Mouse (Mus musculus): ENCODE results near the gene Dst. TPM values are rescaled to one million over a fixed set of nuclear protein-coding genes. Genes with fewer than 3 reads are reported as not detected.

The Dst gene
- polyA plus RNA-seq, 1 experiment from 2014 or later: 3.3 TPM

DNA sequence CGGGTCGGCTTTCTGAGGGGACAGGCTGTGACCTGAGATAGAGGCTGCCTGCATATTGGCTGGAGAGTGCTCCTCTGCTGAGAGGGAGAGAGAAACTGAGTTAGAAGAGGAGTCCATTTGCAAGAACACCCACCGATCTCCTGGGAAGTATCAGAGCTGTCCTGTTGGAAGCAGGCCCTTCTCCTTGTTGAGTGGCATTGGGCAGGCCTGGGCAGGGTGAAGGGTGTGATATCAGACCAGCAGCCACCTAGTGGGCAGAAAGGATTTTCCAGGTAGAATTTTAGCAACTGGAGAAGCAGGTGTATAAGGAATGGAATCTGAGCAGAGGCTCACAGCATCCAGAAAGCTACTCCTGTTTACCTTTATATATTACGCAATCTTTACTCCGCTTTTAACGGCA is 39.8 kb downstream of the Dst start:
- Histone ChIP-seq H3K36me3 (no peaks in the 10 kb centered on the region), H3K27ac (no peak overlapping the region), H3K4me1 (replicated peaks) (peaks cover 7% of the 10 kb centered on the region), H3K4me3 (replicated peaks) (no peak overlapping the region), H3K27me3 (no peaks in the 10 kb centered on the region), H3K4me2 (no peak overlapping the region), H3K9me3 (replicated peaks) (no peaks in the 10 kb centered on the region), H3K9ac (no peak overlapping the region)
- WGBS (ENCODE audit: insufficient replicate concordance): 78% methylated on average over 6 of the region's 6 CpGs
- DNase-seq (no peak), ATAC-seq (ENCODE audit: low read depth) (no peak)

DNA sequence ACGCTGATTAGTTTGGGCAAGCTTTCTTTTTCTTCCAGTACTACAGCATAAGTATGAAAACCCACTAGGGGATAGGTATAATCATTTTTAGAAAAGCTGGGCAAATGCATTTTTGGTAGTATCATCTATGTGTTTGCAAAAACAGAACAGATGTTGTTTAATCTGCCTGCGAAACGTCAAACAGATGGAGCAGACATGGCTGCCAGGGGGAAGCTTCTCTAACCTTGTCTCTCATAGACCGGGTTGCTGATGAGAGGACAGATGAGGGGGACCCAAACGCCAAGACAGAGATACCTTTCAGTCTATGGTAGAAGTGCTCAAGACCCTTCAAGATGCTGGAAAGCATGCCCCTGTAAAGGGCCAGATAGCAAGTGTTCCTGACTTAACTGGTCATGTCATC is 40.5 kb downstream of the Dst start:
- ATAC-seq (ENCODE audit: low read depth): no peak
- H3K9me3 ChIP-seq (replicated peaks): no peaks in the 10 kb centered on the region
- no peaks in the 10 kb centered on the region for H3K27me3 ChIP-seq
- 72% methylated on average over 5 of the region's 5 CpGs for WGBS (ENCODE audit: insufficient replicate concordance)
- H3K4me2 ChIP-seq: no peak overlapping the region
- no peak overlapping the region for H3K27ac ChIP-seq
- H3K4me3 ChIP-seq (replicated peaks): no peak overlapping the region
- peaks cover 7% of the 10 kb centered on the region for H3K4me1 ChIP-seq (replicated peaks)
- H3K9ac ChIP-seq: no peak overlapping the region
- no peak for DNase-seq
- no peaks in the 10 kb centered on the region for H3K36me3 ChIP-seq

DNA sequence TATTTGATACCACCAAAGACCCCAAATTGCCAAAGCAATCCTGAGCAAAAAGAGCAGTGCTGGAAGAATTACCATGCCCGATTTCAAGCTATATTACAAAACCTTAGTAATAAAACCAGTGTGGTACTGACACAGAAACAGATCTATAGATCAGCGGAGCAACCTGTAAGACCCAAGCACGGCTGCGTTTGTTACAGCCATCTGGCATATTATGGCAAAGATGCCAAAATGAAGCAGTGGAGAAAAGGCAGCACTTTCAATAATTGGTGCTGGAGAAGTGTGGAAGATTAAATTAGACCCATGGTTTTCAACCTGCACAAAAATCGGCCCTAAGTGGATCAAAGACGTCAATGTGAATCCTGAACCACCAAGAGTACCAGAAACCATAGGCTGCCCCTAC is 47.6 kb downstream of the Dst start:
- ATAC-seq (ENCODE audit: low read depth) (no peak), DNase-seq (no peak)
- Histone ChIP-seq H3K27ac (no peak overlapping the region), H3K36me3 (no peaks in the 10 kb centered on the region), H3K4me1 (replicated peaks) (no peaks in the 10 kb centered on the region), H3K9me3 (replicated peaks) (no peaks in the 10 kb centered on the region), H3K4me3 (replicated peaks) (no peak overlapping the region), H3K9ac (no peak overlapping the region), H3K4me2 (no peak overlapping the region), H3K27me3 (no peaks in the 10 kb centered on the region)
- 68% methylated on average over 6 of the region's 6 CpGs for WGBS (ENCODE audit: insufficient replicate concordance)

DNA sequence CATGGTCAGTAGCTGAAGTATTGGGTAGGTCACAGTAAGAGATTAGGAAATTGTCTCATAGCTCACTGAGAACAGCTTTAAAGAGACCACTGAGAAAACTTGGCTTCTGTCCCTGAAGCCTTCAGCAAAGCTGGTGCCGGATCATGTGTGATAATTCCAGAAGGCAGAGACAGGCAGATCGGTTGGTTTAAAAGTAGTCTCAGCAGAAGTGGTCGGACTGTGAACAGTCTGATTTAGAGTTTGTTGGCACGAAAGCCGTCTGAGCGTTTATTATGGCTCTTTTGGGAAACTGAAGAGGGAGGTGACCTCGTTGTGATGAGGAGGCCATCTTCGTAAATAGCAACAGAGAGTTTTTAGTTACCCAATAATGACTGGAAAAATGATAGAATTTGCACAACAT is 52.4 kb downstream of the Dst start:
- H3K4me1 ChIP-seq (replicated peaks): no peaks in the 10 kb centered on the region
- no peaks in the 10 kb centered on the region for H3K27me3 ChIP-seq
- no peak overlapping the region for H3K9ac ChIP-seq
- DNase-seq (no peak), ATAC-seq (ENCODE audit: low read depth) (no peak)
- no peak overlapping the region for H3K4me2 ChIP-seq
- no peak overlapping the region for H3K4me3 ChIP-seq (replicated peaks)
- H3K36me3 ChIP-seq: no peaks in the 10 kb centered on the region
- H3K9me3 ChIP-seq (replicated peaks): no peaks in the 10 kb centered on the region
- H3K27ac ChIP-seq: no peak overlapping the region
- WGBS (ENCODE audit: insufficient replicate concordance): 76% methylated on average over 8 of the region's 8 CpGs

- Histone ChIP-seq H3K9ac (no peak overlapping the region), H3K27me3 (no peaks in the 10 kb centered on the region), H3K36me3 (no peaks in the 10 kb centered on the region), H3K4me1 (replicated peaks) (no peaks in the 10 kb centered on the region), H3K9me3 (replicated peaks) (no peaks in the 10 kb centered on the region), H3K4me3 (replicated peaks) (no peak overlapping the region), H3K27ac (no peak overlapping the region), H3K4me2 (no peak overlapping the region)
- ATAC-seq (ENCODE audit: low read depth): no peak
- 29% methylated on average over 5 of the region's 5 CpGs for WGBS (ENCODE audit: insufficient replicate concordance)
- no peak for DNase-seq
Measured at GRCm38 (mm10) chr1:33964643-33965042, 56.6 kb downstream of the Dst start.

- DNase-seq (no peak), ATAC-seq (ENCODE audit: low read depth) (no peak)
- WGBS (ENCODE audit: insufficient replicate concordance): 62% methylated on average over 4 of the region's 4 CpGs
- Histone ChIP-seq H3K27ac (no peak overlapping the region), H3K36me3 (no peaks in the 10 kb centered on the region), H3K4me1 (replicated peaks) (no peaks in the 10 kb centered on the region), H3K27me3 (no peaks in the 10 kb centered on the region), H3K9ac (no peak overlapping the region), H3K9me3 (replicated peaks) (no peaks in the 10 kb centered on the region), H3K4me3 (replicated peaks) (no peak overlapping the region), H3K4me2 (no peak overlapping the region)
Measured at GRCm38 (mm10) chr1:33965824-33966223, 57.8 kb downstream of the Dst start.

DNA sequence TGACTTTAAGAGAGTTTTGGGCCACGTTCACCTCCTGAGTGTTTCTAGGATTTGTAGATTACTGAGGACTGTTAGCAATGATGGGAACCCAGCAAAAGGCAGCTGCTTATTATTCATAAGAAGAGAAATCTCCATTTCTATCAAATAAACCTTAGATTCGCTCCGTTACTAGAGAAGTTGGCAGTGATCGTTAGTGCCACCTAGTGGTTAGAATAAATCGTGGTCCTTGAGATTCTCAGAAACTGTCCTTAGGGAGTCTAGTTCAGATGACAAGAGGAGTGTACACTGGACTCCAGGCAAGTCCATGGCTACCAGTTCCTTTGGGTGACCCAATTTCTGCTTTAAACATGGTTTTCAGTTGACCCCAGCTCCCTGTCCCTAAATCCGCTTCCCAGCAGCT is 58.3 kb downstream of the Dst start:
- ATAC-seq (ENCODE audit: low read depth) (no peak), DNase-seq (no peak)
- Histone ChIP-seq H3K27ac (no peak overlapping the region), H3K4me1 (replicated peaks) (no peaks in the 10 kb centered on the region), H3K4me2 (no peak overlapping the region), H3K9me3 (replicated peaks) (no peaks in the 10 kb centered on the region), H3K27me3 (no peaks in the 10 kb centered on the region), H3K9ac (no peak overlapping the region), H3K36me3 (no peaks in the 10 kb centered on the region), H3K4me3 (replicated peaks) (no peak overlapping the region)
- WGBS (ENCODE audit: insufficient replicate concordance): 30% methylated on average over 6 of the region's 6 CpGs

DNA sequence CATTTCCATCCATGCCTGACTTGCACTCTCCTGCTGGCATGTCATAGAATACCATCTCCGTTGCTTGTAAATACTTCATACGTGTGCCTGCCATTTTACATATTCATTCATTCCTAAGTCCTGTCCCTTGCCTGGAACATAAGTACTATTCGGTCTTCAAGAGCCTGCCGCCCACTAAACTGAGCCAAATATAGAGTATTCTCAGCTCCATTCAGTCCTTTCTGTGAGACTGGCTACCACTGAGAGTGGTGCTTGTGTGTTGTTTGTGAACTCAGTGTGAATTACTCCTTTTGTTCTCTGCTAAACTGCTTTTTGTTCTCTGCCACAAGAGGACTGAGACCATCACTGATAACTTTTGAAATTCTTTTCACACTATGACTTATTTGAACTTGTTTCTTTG is 59.2 kb downstream of the Dst start:
- Histone ChIP-seq H3K36me3 (no peaks in the 10 kb centered on the region), H3K9ac (no peak overlapping the region), H3K4me3 (replicated peaks) (no peak overlapping the region), H3K4me1 (replicated peaks) (no peaks in the 10 kb centered on the region), H3K4me2 (no peak overlapping the region), H3K9me3 (replicated peaks) (no peaks in the 10 kb centered on the region), H3K27me3 (no peaks in the 10 kb centered on the region), H3K27ac (no peak overlapping the region)
- 76% methylated on average over 4 of the region's 4 CpGs for WGBS (ENCODE audit: insufficient replicate concordance)
- ATAC-seq (ENCODE audit: low read depth): no peak
- DNase-seq: no peak

DNA sequence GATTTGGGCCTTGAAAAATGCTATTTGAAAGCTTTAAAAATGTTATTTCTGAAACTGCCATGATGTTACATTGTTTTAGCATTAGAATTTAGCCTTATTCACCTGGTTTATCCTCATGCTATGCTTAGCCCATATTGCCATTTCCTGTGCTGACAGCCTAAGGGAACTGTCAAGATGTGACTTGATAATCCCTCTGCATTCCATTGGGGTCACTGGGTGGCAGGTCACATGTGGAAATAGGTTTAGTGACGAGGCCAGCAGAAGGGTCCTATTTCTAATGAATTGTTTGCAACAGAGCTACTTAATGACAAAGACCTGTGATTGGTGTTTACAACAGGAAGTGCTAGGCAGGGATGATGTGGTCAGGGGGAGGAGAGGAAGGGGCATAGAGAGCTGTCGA is 61.9 kb downstream of the Dst start:
- Histone ChIP-seq H3K36me3 (no peaks in the 10 kb centered on the region), H3K9me3 (replicated peaks) (no peaks in the 10 kb centered on the region), H3K4me2 (no peak overlapping the region), H3K27me3 (no peaks in the 10 kb centered on the region), H3K9ac (no peak overlapping the region), H3K4me3 (replicated peaks) (no peak overlapping the region), H3K27ac (no peak overlapping the region), H3K4me1 (replicated peaks) (0 out of 2 replicates have a peak, but pooled peaks cover 3% of the 10 kb centered on the region)
- DNase-seq (no peak), ATAC-seq (ENCODE audit: low read depth) (no peak)
- WGBS (ENCODE audit: insufficient replicate concordance): 38% methylated on average over 2 of the region's 2 CpGs

GRCm38 (mm10) chr1:33974401-33974800 is 66.4 kb downstream of the Dst start:
- no peaks in the 10 kb centered on the region for H3K36me3 ChIP-seq
- no peaks in the 10 kb centered on the region for H3K27me3 ChIP-seq
- H3K4me1 ChIP-seq (replicated peaks): 0 out of 2 replicates have a peak, but pooled peaks cover 3% of the 10 kb centered on the region
- H3K27ac ChIP-seq: no peak overlapping the region
- DNase-seq (no peak), ATAC-seq (ENCODE audit: low read depth) (no peak)
- WGBS (ENCODE audit: insufficient replicate concordance): 68% methylated on average over 11 of the region's 11 CpGs
- no peak overlapping the region for H3K9ac ChIP-seq
- H3K9me3 ChIP-seq (replicated peaks): no peaks in the 10 kb centered on the region
- H3K4me3 ChIP-seq (replicated peaks): no peak overlapping the region
- H3K4me2 ChIP-seq: no peak overlapping the region

DNA sequence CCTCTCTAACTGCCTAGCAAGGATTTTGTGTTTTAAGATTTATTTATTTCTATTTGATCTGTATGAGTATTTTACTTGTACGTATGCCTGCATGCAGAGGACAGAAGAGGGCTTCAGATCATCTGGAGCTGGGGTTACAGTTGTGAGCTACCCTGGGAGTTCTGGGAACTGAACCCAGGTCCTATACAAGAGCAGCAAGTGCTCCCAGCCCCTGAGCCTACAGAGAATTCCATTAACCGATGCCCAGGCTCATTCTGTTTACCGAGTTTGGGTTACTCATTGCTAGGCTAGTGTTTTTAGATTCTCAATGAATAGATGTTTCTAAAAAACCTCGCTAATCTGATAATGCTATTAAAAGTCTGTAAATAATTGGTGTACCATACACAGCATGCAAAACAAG is 67.3 kb downstream of the Dst start:
- ATAC-seq (ENCODE audit: low read depth): no peak
- DNase-seq: no peak
- H3K4me1 ChIP-seq (replicated peaks): 0 out of 2 replicates have a peak, but pooled peaks cover 3% of the 10 kb centered on the region
- H3K4me3 ChIP-seq (replicated peaks): no peak overlapping the region
- no peak overlapping the region for H3K4me2 ChIP-seq
- no peaks in the 10 kb centered on the region for H3K36me3 ChIP-seq
- 55% methylated on average over 4 of the region's 4 CpGs for WGBS (ENCODE audit: insufficient replicate concordance)
- H3K27ac ChIP-seq: no peak overlapping the region
- no peak overlapping the region for H3K9ac ChIP-seq
- H3K27me3 ChIP-seq: no peaks in the 10 kb centered on the region
- H3K9me3 ChIP-seq (replicated peaks): no peaks in the 10 kb centered on the region

DNA sequence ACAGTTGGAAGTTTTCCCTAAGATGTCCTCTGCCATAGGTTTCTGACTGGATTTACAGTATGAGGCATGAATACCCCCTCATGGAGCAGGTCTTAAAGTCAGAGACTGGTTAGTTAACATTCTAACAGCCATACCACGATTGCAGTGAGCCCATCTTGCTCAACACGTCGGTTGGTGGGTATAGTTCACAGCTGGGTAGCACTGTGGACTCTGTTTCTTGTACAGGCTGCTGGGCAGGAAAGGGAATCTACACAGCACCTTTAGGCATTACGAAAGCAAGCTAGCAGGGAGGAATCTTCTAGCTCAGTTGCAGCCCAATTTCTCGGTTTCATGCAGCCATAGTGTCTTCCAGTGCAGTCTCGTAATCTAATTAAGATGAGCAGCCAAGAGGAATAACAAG is 69.8 kb downstream of the Dst start:
- Histone ChIP-seq H3K9ac (no peak overlapping the region), H3K27me3 (no peaks in the 10 kb centered on the region)
- 62% methylated on average over 6 of the region's 6 CpGs for WGBS (ENCODE audit: insufficient replicate concordance)

More for the DNA sequence above, 69.8 kb downstream of the Dst start:
- Histone ChIP-seq H3K27ac (no peak overlapping the region), H3K4me3 (replicated peaks) (no peak overlapping the region), H3K36me3 (no peaks in the 10 kb centered on the region), H3K4me2 (no peak overlapping the region), H3K9me3 (replicated peaks) (no peaks in the 10 kb centered on the region), H3K4me1 (replicated peaks) (0 out of 2 replicates have a peak, but pooled peaks cover 3% of the 10 kb centered on the region)
- no peak for ATAC-seq (ENCODE audit: low read depth)
- DNase-seq: no peak

All from liver, embryonic 13.5 days (tissue).